Mouse (Mus musculus) heart, adult 2 months (tissue): ENCODE measurements at regions not wholly inside any gene's neighbourhood (a gene's known extent, or its start where the extent isn't known, plus 50 kb on each side); places are given as distances from the start of the nearest gene placed in this dataset.

Experiments used
- DNase-seq, 2 experiments: peaks; one replicate each; pipeline ENCODE4 v3.0.0; 2021
- H3K27ac ChIP-seq: fragments of 200-600 bp; 2 replicates; pipeline ENCODE4 v1.8.1; 2022
- H3K27me3 ChIP-seq: fragments of 200-500 bp; 2 replicates; pipeline ENCODE4 v1.6.1; 2012; ENCODE audit warnings: mild to moderate bottlenecking, low read length, inconsistent platforms, mixed read lengths; ENCODE audit not compliant: control insufficient read depth, insufficient read depth
- H3K36me3 ChIP-seq: fragments of 200-500 bp; 2 replicates; pipeline ENCODE4 v1.6.1; 2012; ENCODE audit warnings: low read length, inconsistent platforms; ENCODE audit not compliant: control insufficient read depth, insufficient read depth
- H3K4me1 ChIP-seq: fragments of 200-500 bp; 2 replicates; pipeline ENCODE4 v1.6.1; 2011; ENCODE audit warnings: low read length; ENCODE audit not compliant: control insufficient read depth, insufficient read depth
- H3K4me3 ChIP-seq: fragments of 200-600 bp; 2 replicates; pipeline ENCODE4 v1.8.1; 2022
- H3K79me2 ChIP-seq: fragments of 200-500 bp; replicated peaks from 2 replicates; pipeline ENCODE4 v1.6.1; 2012; ENCODE audit warnings: mild to moderate bottlenecking, inconsistent platforms, low read length, moderate library complexity, mixed read lengths; ENCODE audit not compliant: control insufficient read depth, insufficient read depth
- H3K9ac ChIP-seq: fragments of 200-500 bp; 2 replicates; pipeline ENCODE4 v1.6.1; 2012; ENCODE audit warnings: low read depth, mild to moderate bottlenecking, control low read depth, inconsistent platforms, low read length, mixed read lengths
- CTCF ChIP-seq: fragments of 200-600 bp; IDR thresholded peaks from 2 replicates; pipeline ENCODE4 v1.8.1; 2022; ENCODE audit warnings: antibody characterized with exemption, mild to moderate bottlenecking, moderate library complexity
- EP300 ChIP-seq: fragments of 200-500 bp; IDR thresholded peaks from 2 replicates; pipeline ENCODE4 v1.6.1; 2011; ENCODE audit warnings: low read depth, low read length, control low read depth; ENCODE audit not compliant: insufficient read depth
- POLR2A ChIP-seq: fragments of 200-500 bp; IDR thresholded peaks from 2 replicates; pipeline ENCODE4 v1.6.1; 2011; ENCODE audit warnings: mild to moderate bottlenecking, low read depth, low read length, control low read depth; ENCODE audit not compliant: insufficient read depth
- WGBS: fragments of 180-500 bp; shearing (Covaris S2); methylation state at CpG from one replicate; pipeline ENCODE4 v1.1.7; 2018; 5-methylcytosine and 5-hydroxymethylcytosine counted together
- intact Hi-C: fragments of 180-260 bp; cut with DNase I; formaldehyde crosslinking; loops from one replicate; pipeline ENCODE4 v1.15.1; 2025

- Histone ChIP-seq H3K27ac (no peak overlapping the region), H3K79me2 (no peaks in the 10 kb centered on the region), H3K36me3 (no peaks in the 10 kb centered on the region), H3K9ac (no peak overlapping the region), H3K4me1 (no peaks in the 10 kb centered on the region), H3K27me3 (no peaks in the 10 kb centered on the region), H3K4me3 (no peak overlapping the region)
- intact Hi-C loops = no loop called here
- WGBS = 68% methylated on average over 3 of the region's 3 CpGs
- no peak for DNase-seq
- TF ChIP-seq CTCF = no peak
- no peak for TF ChIP-seq POLR2A
- no peak for TF ChIP-seq EP300
These were observed 63.3 kb upstream of the Parp8 start for GRCm38 (mm10) chr13:117088629-117089028.

GRCm38 (mm10) chr13:117082758-117083157, 57.4 kb upstream of the Parp8 start:
- intact Hi-C loops = no loop called here
- H3K79me2 ChIP-seq = no peaks in the 10 kb centered on the region
- H3K4me3 ChIP-seq = no peak overlapping the region
- no peak overlapping the region for H3K27ac ChIP-seq
- 46% methylated on average over 4 of the region's 4 CpGs for WGBS
- H3K27me3 ChIP-seq = no peaks in the 10 kb centered on the region
- no peak overlapping the region for H3K9ac ChIP-seq
- no peaks in the 10 kb centered on the region for H3K4me1 ChIP-seq
- no peak for DNase-seq
- TF ChIP-seq POLR2A (no peak), EP300 (no peak), CTCF (no peak)
- H3K36me3 ChIP-seq = no peaks in the 10 kb centered on the region

DNA sequence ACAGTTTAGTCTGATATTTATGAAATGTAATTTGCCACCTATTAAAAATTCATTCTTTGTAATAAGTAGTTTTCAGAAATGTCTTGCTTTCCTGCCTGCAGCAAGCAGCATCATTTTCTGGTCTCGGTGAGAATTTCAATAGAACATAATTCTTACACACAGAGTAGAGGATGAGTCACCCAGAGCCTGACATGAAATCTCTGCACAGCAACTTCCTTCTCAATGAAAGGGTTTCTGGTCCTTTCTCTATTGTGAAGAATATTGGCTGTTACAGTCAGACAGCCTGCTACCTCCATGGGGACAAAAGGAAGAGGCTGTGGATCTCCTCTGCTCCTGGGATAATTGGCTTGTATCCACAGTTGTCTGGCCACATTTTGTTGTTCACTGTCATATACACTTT, 54.0 kb upstream of the Parp8 start:
- intact Hi-C loops = no loop called here
- WGBS = 47% methylated on average over 1 of the region's 1 CpGs

More for the DNA sequence above, 54.0 kb upstream of the Parp8 start:
- Histone ChIP-seq H3K27ac (no peak overlapping the region), H3K4me1 (no peaks in the 10 kb centered on the region), H3K4me3 (no peak overlapping the region), H3K36me3 (no peaks in the 10 kb centered on the region), H3K79me2 (no peaks in the 10 kb centered on the region), H3K9ac (no peak overlapping the region), H3K27me3 (no peaks in the 10 kb centered on the region)
- DNase-seq = no peak
- TF ChIP-seq EP300 = no peak
- TF ChIP-seq POLR2A = no peak
- TF ChIP-seq CTCF = no peak
